Mouse (Mus musculus): ENCODE measurements around the gene Spty2d1.
A peak's percentile ranks its signal among the peaks of the same experiment; 100 is the strongest.
"Not testable (repeated sequence)": the region's sequence is repeated elsewhere in the genome, so short reads cannot be mapped to it uniquely, and the experiment has no call there.

Spty2d1 gene

DNA sequence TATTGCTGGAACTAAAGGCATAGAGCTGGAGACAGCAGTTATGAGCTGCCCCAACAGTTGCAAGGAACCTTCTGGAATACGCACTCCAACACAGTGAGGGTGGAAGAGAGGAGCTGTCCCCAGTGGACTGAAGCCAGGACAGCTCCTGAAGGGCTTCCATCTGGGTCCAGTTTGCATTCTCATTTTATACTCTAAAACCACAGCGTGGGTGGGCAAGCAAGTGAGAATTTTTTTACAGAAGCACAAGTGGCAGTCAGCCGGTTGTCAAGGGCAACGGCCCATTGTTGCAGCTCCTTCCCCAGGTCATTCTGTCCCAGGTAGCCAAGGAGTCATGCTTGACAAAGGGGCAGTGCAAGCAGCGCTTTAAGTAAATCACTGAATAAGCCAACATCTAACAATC, 11.4 kb upstream of the Spty2d1 start:
- no peak for DNase-seq

GRCm38 (mm10) chr7:47017146-47017545, 8.9 kb upstream of the Spty2d1 start:
- DNase-seq: no peak

GRCm38 (mm10) chr7:47016602-47017001, 8.4 kb upstream of the Spty2d1 start:
- no peak for DNase-seq

GRCm38 (mm10) chr7:47015390-47016065, 7.3 kb upstream of the Spty2d1 start:
- peak; percentile 82 for DNase-seq

DNA sequence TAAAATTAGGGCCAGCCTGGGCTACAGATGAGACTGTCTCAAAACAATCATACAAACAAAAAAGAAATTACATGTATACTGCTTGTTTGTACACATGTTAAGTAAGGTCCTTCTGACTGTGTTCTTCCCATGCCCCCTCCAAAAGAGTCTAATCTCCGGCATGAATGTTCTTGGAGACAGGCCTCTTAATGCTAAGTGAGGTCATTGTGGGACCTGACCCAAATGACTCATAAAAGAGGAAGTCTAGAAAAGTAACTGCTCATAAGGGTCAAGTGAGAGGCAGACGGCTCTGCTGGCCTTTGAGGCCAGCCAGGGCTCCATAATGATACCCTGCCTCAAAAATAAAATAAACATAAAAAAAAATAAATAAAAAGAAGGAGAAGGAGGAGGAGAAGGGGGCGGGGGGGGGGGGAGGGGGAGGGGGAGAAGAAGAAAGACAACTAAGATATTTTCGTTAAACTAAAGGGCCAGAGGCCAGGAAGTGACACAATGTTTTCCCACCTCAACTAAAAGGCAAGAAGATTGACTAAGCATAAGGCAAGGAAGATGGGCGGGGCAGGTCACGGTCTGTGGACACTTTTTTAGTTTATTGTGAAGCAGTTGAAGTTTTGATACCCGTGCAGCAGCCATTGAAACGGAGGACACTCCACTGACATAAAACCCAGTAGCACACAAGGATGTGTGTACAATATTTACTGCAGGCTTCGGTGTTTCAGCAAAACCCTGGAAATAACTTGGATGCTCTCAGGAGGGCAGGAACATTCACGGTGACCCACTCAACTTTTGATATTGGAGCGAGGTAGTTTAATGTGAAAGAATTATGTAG, 6.6 kb upstream of the Spty2d1 start:
- DNase-seq: no peak

GRCm38 (mm10) chr7:47013131-47013767, 5.0 kb upstream of the Spty2d1 start:
- DNase-seq: no peak

DNA sequence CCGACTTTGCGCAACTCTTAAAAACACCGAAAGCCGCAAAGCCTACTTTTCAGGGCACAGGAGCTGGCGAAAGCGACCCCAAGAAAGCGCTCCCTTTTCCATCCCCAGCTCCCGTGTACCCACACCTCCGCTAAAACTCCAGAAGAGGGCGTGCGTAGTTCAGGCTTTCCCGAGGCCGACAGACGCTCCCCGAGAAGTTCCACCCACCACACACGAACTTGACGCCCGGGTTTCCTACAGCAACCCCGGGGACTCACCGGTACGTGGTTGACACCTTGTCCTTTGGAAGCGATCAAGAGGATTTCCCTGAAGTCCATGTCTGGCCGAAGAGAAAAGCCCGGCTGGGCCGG, 418 bp downstream of the Spty2d1 start:
- no peak for DNase-seq

GRCm38 (mm10) chr7:47007109-47007780, 966 bp downstream of the Spty2d1 start:
- DNase-seq: peak; percentile 69

GRCm38 (mm10) chr7:47003411-47004115, 4.6 kb downstream of the Spty2d1 start:
- no peak for DNase-seq

GRCm38 (mm10) chr7:47001900-47002275, 6.3 kb downstream of the Spty2d1 start:
- no peak for DNase-seq

DNA sequence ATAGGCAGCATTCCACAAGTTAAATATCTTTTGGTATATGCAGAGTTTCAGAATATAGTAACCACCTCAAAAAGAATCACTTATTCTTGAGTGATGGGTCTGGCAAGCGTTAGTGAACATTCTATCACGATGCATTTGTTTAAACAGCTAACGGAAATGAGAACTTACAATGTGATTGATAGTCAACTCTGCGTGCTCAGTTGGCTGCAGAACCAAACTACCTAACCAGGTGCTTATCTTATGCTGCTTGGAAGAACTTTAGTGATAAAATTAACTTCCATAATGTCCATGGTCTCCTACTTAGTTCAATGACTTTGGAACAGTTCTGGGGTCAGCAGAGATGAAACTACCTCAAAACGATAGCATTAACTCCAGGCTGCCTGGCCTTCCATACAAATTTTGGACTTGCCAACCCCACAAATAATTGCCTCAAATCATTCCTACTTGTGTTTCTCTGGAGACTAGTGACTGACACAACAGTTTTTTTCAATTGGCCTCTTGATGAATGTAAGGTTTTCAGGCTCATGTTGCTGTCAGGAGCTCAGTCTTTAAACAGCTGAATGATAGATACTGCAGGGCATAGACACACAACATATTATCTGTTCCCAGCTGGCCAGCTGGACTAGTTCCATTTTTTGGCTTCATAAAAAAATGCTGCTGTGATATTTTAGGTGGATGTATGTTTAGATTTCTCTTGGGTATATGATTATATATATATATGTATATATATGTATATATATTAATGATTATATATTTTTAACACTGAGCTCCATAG, 6.9 kb downstream of the Spty2d1 start:
- DNase-seq: no peak

GRCm38 (mm10) chr7:47000644-47000983, 7.6 kb downstream of the Spty2d1 start:
- DNase-seq: no peak

DNA sequence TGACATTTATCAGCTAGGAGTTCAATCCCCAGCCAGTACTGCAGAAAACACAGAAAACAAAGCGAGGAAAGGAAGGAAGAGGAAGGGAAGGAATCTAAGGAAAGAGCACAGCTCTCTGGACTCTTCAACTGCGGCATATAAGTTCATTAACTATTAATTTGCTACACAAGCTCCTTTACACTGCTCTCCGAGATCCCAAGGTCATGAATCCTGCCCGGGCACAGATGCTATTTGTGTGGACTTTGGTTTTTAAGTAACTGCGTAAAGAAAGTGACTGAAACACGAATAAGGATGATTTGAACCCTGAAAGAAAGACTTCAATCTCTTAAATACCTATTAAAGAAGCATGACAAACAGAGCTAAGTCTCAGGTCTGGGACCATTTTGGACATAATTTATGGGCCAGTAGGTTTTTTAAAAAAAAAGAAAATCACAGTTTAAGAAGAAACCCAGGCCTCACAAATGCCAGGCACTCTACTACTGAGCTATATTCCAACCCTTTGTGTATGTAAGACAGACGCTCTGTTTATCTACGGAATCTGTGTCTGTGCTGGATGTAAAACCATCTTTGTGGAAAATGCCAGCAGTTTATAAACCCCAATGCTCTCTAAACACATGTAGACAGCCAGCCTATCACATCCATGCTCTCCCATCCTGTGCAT, 8.1 kb downstream of the Spty2d1 start:
- no peak for DNase-seq

DNA sequence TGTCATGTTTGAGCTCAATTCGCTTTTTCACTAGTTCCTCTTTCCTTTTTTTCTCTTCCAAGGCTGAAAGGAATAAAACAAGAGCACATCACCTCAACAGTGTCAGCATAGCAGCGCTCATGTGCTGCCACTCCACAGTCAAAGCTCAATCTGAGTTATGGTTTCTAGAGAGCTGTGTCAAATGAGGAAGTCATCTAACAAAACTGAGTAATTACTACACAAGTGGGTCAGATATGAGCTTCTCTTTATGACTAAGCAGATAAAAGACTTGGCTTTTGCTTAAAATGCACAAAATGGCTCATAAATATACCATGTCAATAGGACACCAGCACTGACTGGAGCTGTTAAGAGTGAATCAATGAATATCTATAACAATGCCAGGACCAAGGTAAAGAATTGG, 9.3 kb downstream of the Spty2d1 start:
- no peak for DNase-seq

DNA sequence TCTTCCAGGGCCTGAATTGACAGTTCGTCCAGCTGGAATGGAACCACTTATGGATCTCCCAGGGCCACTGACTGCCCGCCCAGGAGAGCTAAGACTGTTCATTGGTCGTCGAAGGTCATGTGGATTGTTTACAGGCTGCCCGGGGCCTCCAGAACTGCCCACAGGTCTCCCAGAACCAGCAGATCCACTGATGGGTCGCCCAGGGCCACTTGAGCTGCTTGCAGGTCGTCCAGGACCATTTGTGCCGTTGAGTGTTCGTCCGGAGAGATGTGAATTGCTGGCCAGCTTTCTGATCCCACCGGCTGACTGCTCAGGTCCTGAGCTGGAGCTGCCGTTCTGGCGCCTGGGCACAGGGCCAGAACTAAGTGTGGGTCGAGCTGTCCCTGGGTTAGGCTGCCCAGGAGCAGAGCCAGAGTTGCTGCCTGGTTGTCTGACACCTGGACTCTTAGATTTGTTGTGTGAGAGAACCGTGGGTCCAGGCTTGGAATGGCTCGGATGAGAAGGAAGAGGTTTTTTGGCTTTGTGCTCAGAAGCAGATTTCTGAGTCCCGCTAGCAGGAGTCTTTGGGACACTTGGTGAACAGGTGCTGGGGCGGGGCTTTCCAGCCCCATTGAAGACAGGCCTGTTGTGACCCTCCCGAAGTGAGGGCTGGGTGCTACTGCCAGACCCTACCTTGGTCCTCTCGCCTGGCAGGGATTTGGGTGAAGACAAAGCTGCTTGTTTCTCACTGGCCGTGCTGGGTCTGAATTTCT, 10.4 kb downstream of the Spty2d1 start:
- DNase-seq: peak; percentile 84

GRCm38 (mm10) chr7:46997008-46997407, 11.2 kb downstream of the Spty2d1 start:
- no peak for DNase-seq

- no peak for DNase-seq
Measured at GRCm38 (mm10) chr7:46995558-46995957, 12.7 kb downstream of the Spty2d1 start.

DNA sequence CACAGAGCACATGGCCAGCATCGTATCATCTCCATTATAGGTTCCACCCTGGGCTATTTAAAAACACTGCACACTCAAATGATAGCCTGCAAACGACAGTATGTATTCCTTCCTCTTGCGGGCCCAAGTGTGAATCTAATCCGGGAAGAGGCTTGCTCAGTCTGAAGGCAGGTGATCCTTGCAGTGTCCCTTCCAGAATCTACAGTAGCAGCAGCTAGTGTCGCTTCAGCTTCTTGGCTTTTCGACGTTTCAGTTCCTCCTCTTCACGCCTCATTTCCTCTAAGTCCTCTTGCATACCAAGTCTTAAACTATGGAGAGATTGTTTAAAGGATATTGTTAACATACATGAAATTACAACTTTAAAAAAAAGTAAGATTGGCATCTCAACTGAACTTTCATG, 15.1 kb downstream of the Spty2d1 start:
- DNase-seq: no peak

DNA sequence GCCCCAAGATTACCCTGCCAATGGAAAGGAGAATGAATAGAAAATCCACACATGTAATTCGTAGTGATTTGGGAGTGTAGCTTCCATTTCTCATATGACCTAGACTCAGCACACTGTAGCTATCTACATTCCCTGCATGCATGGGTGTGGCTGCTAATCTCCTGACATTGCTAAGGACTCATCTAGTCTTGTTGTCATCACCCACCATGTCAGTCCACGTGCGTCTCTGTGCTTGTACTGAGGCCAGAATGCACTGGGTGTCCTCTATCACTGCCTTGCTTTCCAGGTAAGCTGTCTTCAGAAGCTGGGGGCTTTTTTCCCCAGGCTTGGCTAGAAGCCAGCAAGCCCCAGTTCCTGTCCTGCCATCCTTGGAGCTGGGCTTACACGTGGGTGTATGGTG, 18.8 kb downstream of the Spty2d1 start:
- DNase-seq: not testable (repeated sequence)

GRCm38 (mm10) chr7:46987073-46987472, 21.1 kb downstream of the Spty2d1 start:
- DNase-seq: no peak

DNA sequence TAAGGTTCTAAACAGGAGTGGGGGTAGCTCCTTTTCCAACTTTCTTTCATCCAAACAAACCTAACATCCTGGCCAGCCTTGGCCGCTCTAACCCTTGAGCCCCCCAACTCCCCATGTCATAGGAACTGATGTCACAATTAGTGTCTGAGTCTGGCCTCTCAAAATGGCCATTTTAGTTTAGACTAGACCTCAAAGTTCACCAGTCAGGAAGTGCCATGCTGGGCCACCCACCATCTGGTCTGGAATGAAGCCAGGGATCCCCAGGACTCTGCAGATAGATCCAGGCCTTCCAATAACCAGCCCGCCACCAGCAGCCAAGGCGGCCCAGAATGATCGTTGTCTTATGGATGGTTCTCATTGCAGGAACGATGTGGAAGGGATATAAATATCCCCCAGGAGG, 21.6 kb downstream of the Spty2d1 start:
- peak; percentile 61 for DNase-seq

All from cerebellum, adult 9-11 months (tissue).